Mouse (Mus musculus): ENCODE data around the gene Atoh8. TPM values are rescaled to one million over a fixed set of nuclear protein-coding genes. Genes with fewer than 3 reads are reported as not detected.

Atoh8 gene
- polyA plus RNA-seq, 1 experiment, result 1.9 TPM

DNA sequence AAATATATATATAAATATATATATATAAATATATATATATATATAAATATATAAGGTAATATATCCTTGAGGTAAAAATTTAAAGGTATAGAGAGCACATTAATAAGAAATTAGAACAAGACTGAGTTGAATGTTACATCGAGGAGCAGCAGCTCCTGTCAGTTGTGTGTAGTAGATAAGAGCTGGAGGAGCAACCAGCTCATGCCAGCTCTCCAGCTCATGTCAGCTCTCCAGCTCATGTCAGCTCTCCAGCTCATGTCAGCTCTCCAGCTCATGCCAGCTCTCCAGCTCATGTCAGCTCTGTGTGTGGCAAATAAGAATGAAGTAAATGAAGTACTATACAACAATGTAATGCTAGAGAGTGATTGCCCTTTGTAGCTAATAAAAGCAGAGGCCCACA, 62.0 kb downstream of the Atoh8 start:
- Histone ChIP-seq H3K27ac (replicated peaks; ENCODE audit: low read depth, low read length) (no peak overlapping the region), H3K4me1 (ENCODE audit: control insufficient read depth, insufficient read depth, insufficient read length, low read length) (no peaks in the 10 kb centered on the region), H3K4me3 (ENCODE audit: insufficient read depth, low read depth, low read length) (no peak overlapping the region)

GRCm38 (mm10) chr6:72171391-72171790, 64.0 kb downstream of the Atoh8 start:
- no peak overlapping the region for H3K4me3 ChIP-seq (ENCODE audit: insufficient read depth, low read depth, low read length)
- H3K27ac ChIP-seq (replicated peaks; ENCODE audit: low read depth, low read length), result no peak overlapping the region
- no peaks in the 10 kb centered on the region for H3K4me1 ChIP-seq (ENCODE audit: control insufficient read depth, insufficient read depth, insufficient read length, low read length)

DNA sequence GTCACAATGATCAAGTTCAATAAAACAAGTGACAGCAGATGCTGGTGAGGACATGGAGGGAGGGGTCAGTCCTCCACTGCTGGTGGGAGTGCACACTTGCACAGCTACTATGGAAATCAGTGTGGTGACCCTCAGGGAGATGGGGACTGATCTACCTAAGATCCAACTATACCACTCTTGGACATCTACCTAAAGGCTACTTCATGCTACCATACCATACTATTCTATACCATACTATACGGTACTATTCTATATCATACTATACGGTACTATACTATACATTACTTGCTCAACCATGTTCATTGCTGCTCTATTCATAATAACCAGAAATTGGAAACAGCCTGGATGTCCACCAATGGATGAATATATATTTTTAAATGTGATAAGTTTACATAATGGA, 69.5 kb downstream of the Atoh8 start:
- Histone ChIP-seq H3K4me1 (ENCODE audit: control insufficient read depth, insufficient read depth, insufficient read length, low read length) (peaks cover 20% of the 10 kb centered on the region), H3K4me3 (ENCODE audit: insufficient read depth, low read depth, low read length) (no peak overlapping the region), H3K27ac (replicated peaks; ENCODE audit: low read depth, low read length) (no peak overlapping the region)

GRCm38 (mm10) chr6:72164321-72165275, 70.8 kb downstream of the Atoh8 start:
- H3K4me3 ChIP-seq (ENCODE audit: insufficient read depth, low read depth, low read length), result no peak overlapping the region
- peak overlapping the region; percentile 75 for H3K27ac ChIP-seq (replicated peaks; ENCODE audit: low read depth, low read length)
- peaks cover 20% of the 10 kb centered on the region for H3K4me1 ChIP-seq (ENCODE audit: control insufficient read depth, insufficient read depth, insufficient read length, low read length)

GRCm38 (mm10) chr6:72162155-72162890, 73.1 kb downstream of the Atoh8 start:
- peak overlapping the region; percentile 70 for H3K27ac ChIP-seq (replicated peaks; ENCODE audit: low read depth, low read length)
- peaks cover 20% of the 10 kb centered on the region for H3K4me1 ChIP-seq (ENCODE audit: control insufficient read depth, insufficient read depth, insufficient read length, low read length)
- H3K4me3 ChIP-seq (ENCODE audit: insufficient read depth, low read depth, low read length), result no peak overlapping the region

GRCm38 (mm10) chr6:72161751-72162150, 73.6 kb downstream of the Atoh8 start:
- Histone ChIP-seq H3K27ac (replicated peaks; ENCODE audit: low read depth, low read length) (peak overlapping the region; percentile 70), H3K4me1 (ENCODE audit: control insufficient read depth, insufficient read depth, insufficient read length, low read length) (peaks cover 20% of the 10 kb centered on the region), H3K4me3 (ENCODE audit: insufficient read depth, low read depth, low read length) (no peak overlapping the region)

- Histone ChIP-seq H3K4me3 (ENCODE audit: insufficient read depth, low read depth, low read length) (no peak overlapping the region), H3K4me1 (ENCODE audit: control insufficient read depth, insufficient read depth, insufficient read length, low read length) (peaks cover 20% of the 10 kb centered on the region), H3K27ac (replicated peaks; ENCODE audit: low read depth, low read length) (no peak overlapping the region)
Observed at GRCm38 (mm10) chr6:72160991-72161390, 74.4 kb downstream of the Atoh8 start.

GRCm38 (mm10) chr6:72159861-72160395, 75.4 kb downstream of the Atoh8 start:
- Histone ChIP-seq H3K27ac (replicated peaks; ENCODE audit: low read depth, low read length) (no peak overlapping the region), H3K4me1 (ENCODE audit: control insufficient read depth, insufficient read depth, insufficient read length, low read length) (peaks cover 20% of the 10 kb centered on the region), H3K4me3 (ENCODE audit: insufficient read depth, low read depth, low read length) (no peak overlapping the region)

DNA sequence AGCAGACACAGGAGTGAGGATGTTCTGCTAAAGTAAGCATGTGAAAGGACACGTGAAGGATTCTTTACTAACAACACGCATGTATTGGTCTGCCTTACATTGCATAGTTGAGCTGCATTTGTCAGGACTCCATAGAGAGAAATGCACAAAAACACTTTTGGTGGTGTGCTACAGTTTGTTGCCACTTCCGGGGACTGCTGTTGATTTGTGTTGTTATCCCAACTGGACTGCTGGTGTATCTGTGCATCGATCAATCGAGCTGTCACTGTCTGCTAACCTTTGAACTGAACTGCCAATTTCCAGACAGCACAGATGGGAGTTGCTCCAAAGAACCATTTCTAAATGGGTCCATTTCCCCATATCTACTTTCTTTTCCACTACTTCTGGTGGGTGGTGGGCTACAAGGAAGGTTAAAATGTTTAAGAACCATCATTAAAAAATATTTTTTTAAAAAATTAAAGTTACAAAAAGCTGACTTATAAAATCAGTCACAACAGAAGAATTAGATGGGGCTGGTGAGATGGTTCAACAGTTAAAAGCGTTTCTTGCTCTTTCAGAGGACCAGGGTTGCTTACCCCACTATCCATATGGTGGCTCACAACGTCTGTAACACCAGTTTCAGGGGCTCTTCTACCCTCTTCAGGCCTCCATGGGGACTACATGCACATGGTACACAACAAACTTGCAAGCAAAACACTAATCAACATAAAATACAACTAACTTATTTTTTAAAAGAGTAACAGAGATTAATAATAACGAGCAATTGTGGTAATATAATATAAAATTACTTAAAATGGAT, 76.2 kb downstream of the Atoh8 start:
- Histone ChIP-seq H3K4me3 (ENCODE audit: insufficient read depth, low read depth, low read length) (no peak overlapping the region), H3K4me1 (ENCODE audit: control insufficient read depth, insufficient read depth, insufficient read length, low read length) (peaks cover 13% of the 10 kb centered on the region), H3K27ac (replicated peaks; ENCODE audit: low read depth, low read length) (no peak overlapping the region)

Other genes starting within 250 kb of the Atoh8 start
- gene St3gal5, start 138.0 kb downstream of the Atoh8 start, polyA plus RNA-seq (2012; ENCODE audit: insufficient read depth, insufficient read length, missing spikeins), result 20.7 and 69.6 TPM in 2 replicates
- gene Sftpb, start 69.0 kb upstream of the Atoh8 start, polyA plus RNA-seq (2012; ENCODE audit: insufficient read depth, insufficient read length, missing spikeins), result not detected in 2 replicates
- 12.0 and 12.1 TPM in 2 replicates for gene Usp39, start 109.6 kb upstream of the Atoh8 start, polyA plus RNA-seq (2012; ENCODE audit: insufficient read depth, insufficient read length, missing spikeins)
- 9.7 and 11.7 TPM in 2 replicates for gene 0610030E20Rik, start 111.7 kb upstream of the Atoh8 start, polyA plus RNA-seq (2012; ENCODE audit: insufficient read depth, insufficient read length, missing spikeins)
- 8.6 and 10.6 TPM in 2 replicates for gene Tmem150a, start 119.9 kb upstream of the Atoh8 start, polyA plus RNA-seq (2012; ENCODE audit: insufficient read depth, insufficient read length, missing spikeins)
- gene Rnf181, start 131.4 kb upstream of the Atoh8 start, polyA plus RNA-seq (2012; ENCODE audit: insufficient read depth, insufficient read length, missing spikeins), result 87.8 and 96.4 TPM in 2 replicates
- 17.5 and 19.1 TPM in 2 replicates for gene Vamp5, start 144.9 kb upstream of the Atoh8 start, polyA plus RNA-seq (2012; ENCODE audit: insufficient read depth, insufficient read length, missing spikeins)
- gene Vamp8, start 155.1 kb upstream of the Atoh8 start, polyA plus RNA-seq (2012; ENCODE audit: insufficient read depth, insufficient read length, missing spikeins), result 100 and 121 TPM in 2 replicates
- 17.3 and 19.4 TPM in 2 replicates for gene Ggcx, start 178.7 kb upstream of the Atoh8 start, polyA plus RNA-seq (2012; ENCODE audit: insufficient read depth, insufficient read length, missing spikeins)
- 103 and 104 TPM in 2 replicates for gene Mat2a, start 204.0 kb upstream of the Atoh8 start, polyA plus RNA-seq (2012; ENCODE audit: insufficient read depth, insufficient read length, missing spikeins)

Data from brown adipose tissue, adult 24 weeks (tissue).